Mouse (Mus musculus) forebrain, postnatal 0 days (tissue): ENCODE data around the gene Vrk1. TPM values are rescaled to one million over a fixed set of nuclear protein-coding genes. Genes with fewer than 3 reads are reported as not detected.

ENCODE experiments used
- ATAC-seq: fragments of 200-750 bp; cut with Nextera tagmentation; 2 replicates; pipeline ENCODE4 v1.8.0; 2017; ENCODE audit warnings: mild to moderate bottlenecking, moderate library complexity
- DNase-seq: peaks from one replicate; pipeline ENCODE4 v3.0.0-alpha.2; 2015
- H3K27ac ChIP-seq: fragments of 300-500 bp; sonication (generic); 2 replicates; pipeline ENCODE4 v1.5.1; 2014; ENCODE audit warnings: low read depth, mild to moderate bottlenecking, antibody characterized with exemption, low read length, moderate library complexity, mixed read lengths
- H3K27me3 ChIP-seq: fragments of 300-500 bp; sonication (generic); 2 replicates; pipeline ENCODE4 v1.6.1; 2014; ENCODE audit warnings: mild to moderate bottlenecking, low read length, mixed read lengths; ENCODE audit not compliant: insufficient read depth
- H3K36me3 ChIP-seq: fragments of 300-500 bp; sonication (generic); 2 replicates; pipeline ENCODE4 v1.6.1; 2014; ENCODE audit warnings: mild to moderate bottlenecking, moderate library complexity; ENCODE audit not compliant: insufficient read depth
- H3K4me1 ChIP-seq: fragments of 300-500 bp; sonication (generic); 2 replicates; pipeline ENCODE4 v1.6.1; 2014; ENCODE audit warnings: antibody characterized with exemption; ENCODE audit not compliant: insufficient read depth
- H3K4me2 ChIP-seq: fragments of 300-500 bp; sonication (generic); 2 replicates; pipeline ENCODE4 v1.6.1; 2014; ENCODE audit warnings: low read depth, mild to moderate bottlenecking, moderate library complexity
- H3K4me3 ChIP-seq: fragments of 300-500 bp; sonication (generic); 2 replicates; pipeline ENCODE4 v1.5.1; 2014; ENCODE audit warnings: low read depth, low read length, mixed read lengths
- H3K9ac ChIP-seq: fragments of 300-500 bp; sonication (generic); 2 replicates; pipeline ENCODE4 v1.6.1; 2014; ENCODE audit warnings: mild to moderate bottlenecking
- H3K9me3 ChIP-seq: fragments of 300-500 bp; sonication (generic); 2 replicates; pipeline ENCODE4 v1.6.1; 2016; ENCODE audit warnings: low read length
- CTCF ChIP-seq: sonication (generic); IDR thresholded peaks from 2 replicates; pipeline ENCODE4 v1.5.1; 2016; ENCODE audit warnings: antibody characterized with exemption, control low read depth, low read depth
- WGBS: fragments of 180-500 bp; shearing (Covaris S2); extraction: QIAGEN DNeasy Blood & Tissue Kit; methylation state at CpG from one replicate; pipeline ENCODE4 v1.1.7; 2014; 5-methylcytosine and 5-hydroxymethylcytosine counted together
- polyA plus RNA-seq: library from polyadenylated mRNA; unstranded; fragments of >200 nt; fragmentation: Nextera tagmentation; extraction: Ambion mirVana; gene quantifications from 2 replicates; pipeline ENCODE4 v1.2.1, GENCODE M21; 2015
- total RNA-seq: library from RNA; depleted of rRNA; stranded (reverse); fragments of >200 nt; gene quantifications from 2 replicates; pipeline ENCODE4 v1.2.3, GENCODE M21; 2014

The Vrk1 gene
- total and polyA plus RNA-seq, 2 experiments from 2014 or later: 34.9 to 51.5 TPM

GRCm38 (mm10) chr12:105966887-105967637 is 43.0 kb upstream of the Vrk1 start:
- DNase-seq: no peak
- 33% methylated on average over 19 of the region's 19 CpGs for WGBS
- H3K4me2 ChIP-seq: no peak overlapping the region
- H3K9ac ChIP-seq: no peak overlapping the region
- H3K4me1 ChIP-seq: no peaks in the 10 kb centered on the region; the same call in 1 of the 2 replicates
- no peaks in the 10 kb centered on the region for H3K36me3 ChIP-seq
- no peak overlapping the region for H3K4me3 ChIP-seq
- no peak for ATAC-seq
- no peak for TF ChIP-seq CTCF
- 0 out of 2 replicates have a peak, but pooled peaks cover 2% of the 10 kb centered on the region for H3K9me3 ChIP-seq
- no peak overlapping the region for H3K27ac ChIP-seq
- H3K27me3 ChIP-seq: no peaks in the 10 kb centered on the region

GRCm38 (mm10) chr12:105967806-105968205 is 42.2 kb upstream of the Vrk1 start:
- WGBS: 20% methylated on average over 18 of the region's 18 CpGs
- H3K4me3 ChIP-seq: no peak overlapping the region

GRCm38 (mm10) chr12:105971182-105971581 is 38.8 kb upstream of the Vrk1 start:
- H3K4me2 ChIP-seq: no peak overlapping the region
- WGBS: 66% methylated on average over 7 of the region's 7 CpGs
- H3K9me3 ChIP-seq: 0 out of 2 replicates have a peak, but pooled peaks cover 4% of the 10 kb centered on the region
- no peak overlapping the region for H3K9ac ChIP-seq
- ATAC-seq (no peak), DNase-seq (no peak)
- no peaks in the 10 kb centered on the region for H3K36me3 ChIP-seq
- no peaks in the 10 kb centered on the region for H3K4me1 ChIP-seq
- no peaks in the 10 kb centered on the region for H3K27me3 ChIP-seq
- no peak for TF ChIP-seq CTCF
- no peak overlapping the region for H3K4me3 ChIP-seq
- no peak overlapping the region for H3K27ac ChIP-seq

More at GRCm38 (mm10) chr12:105967806-105968205, 42.2 kb upstream of the Vrk1 start:
- Histone ChIP-seq H3K9ac (no peak overlapping the region), H3K4me1 (no peaks in the 10 kb centered on the region; the same call in 1 of the 2 replicates), H3K27ac (no peak overlapping the region), H3K27me3 (no peaks in the 10 kb centered on the region), H3K36me3 (no peaks in the 10 kb centered on the region), H3K9me3 (0 out of 2 replicates have a peak, but pooled peaks cover 4% of the 10 kb centered on the region), H3K4me2 (0 out of 2 replicates have a peak overlapping the region, but pooled peaks have one; percentile 10)
- ATAC-seq: no peak
- DNase-seq: no peak
- TF ChIP-seq CTCF: no peak

- Histone ChIP-seq H3K27me3 (no peaks in the 10 kb centered on the region), H3K4me2 (no peak overlapping the region), H3K4me1 (no peaks in the 10 kb centered on the region), H3K27ac (no peak overlapping the region), H3K9ac (no peak overlapping the region), H3K36me3 (no peaks in the 10 kb centered on the region), H3K9me3 (0 out of 2 replicates have a peak, but pooled peaks cover 4% of the 10 kb centered on the region), H3K4me3 (no peak overlapping the region)
- DNase-seq: no peak
- 85% methylated on average over 8 of the region's 8 CpGs for WGBS
- peak; percentile 49; the same call in 1 of the 2 replicates for ATAC-seq
- TF ChIP-seq CTCF: no peak
These were observed 37.4 kb upstream of the Vrk1 start for GRCm38 (mm10) chr12:105972673-105973072.

- no peaks in the 10 kb centered on the region for H3K36me3 ChIP-seq
- no peaks in the 10 kb centered on the region for H3K27me3 ChIP-seq
- no peaks in the 10 kb centered on the region for H3K4me1 ChIP-seq
- peak overlapping the region; percentile 29; the same call in 1 of the 2 replicates for H3K27ac ChIP-seq
- 15% methylated on average over 9 of the region's 9 CpGs for WGBS
- peak; percentile 82 for ATAC-seq
- TF ChIP-seq CTCF: no peak
- no peak overlapping the region for H3K4me2 ChIP-seq
- DNase-seq: no peak
- H3K9me3 ChIP-seq: 0 out of 2 replicates have a peak, but pooled peaks cover 4% of the 10 kb centered on the region
- no peak overlapping the region for H3K9ac ChIP-seq
- H3K4me3 ChIP-seq: no peak overlapping the region
These were observed 36.3 kb upstream of the Vrk1 start for GRCm38 (mm10) chr12:105973691-105974090.

GRCm38 (mm10) chr12:105974107-105974506 is 35.9 kb upstream of the Vrk1 start:
- Histone ChIP-seq H3K4me3 (no peak overlapping the region), H3K9me3 (0 out of 2 replicates have a peak, but pooled peaks cover 4% of the 10 kb centered on the region), H3K4me1 (no peaks in the 10 kb centered on the region), H3K27me3 (no peaks in the 10 kb centered on the region), H3K4me2 (no peak overlapping the region), H3K27ac (no peak overlapping the region), H3K9ac (no peak overlapping the region), H3K36me3 (no peaks in the 10 kb centered on the region)
- TF ChIP-seq CTCF: no peak
- 18% methylated on average over 5 of the region's 5 CpGs for WGBS
- peak; percentile 61 for ATAC-seq
- no peak for DNase-seq
